Mouse (Mus musculus): ENCODE data around the gene Ntsr1. TPM values are rescaled to one million over a fixed set of nuclear protein-coding genes. Genes with fewer than 3 reads are reported as not detected.

Ntsr1 gene
- polyA plus RNA-seq, 1 experiment from 2014 or later = 0.05 TPM

DNA sequence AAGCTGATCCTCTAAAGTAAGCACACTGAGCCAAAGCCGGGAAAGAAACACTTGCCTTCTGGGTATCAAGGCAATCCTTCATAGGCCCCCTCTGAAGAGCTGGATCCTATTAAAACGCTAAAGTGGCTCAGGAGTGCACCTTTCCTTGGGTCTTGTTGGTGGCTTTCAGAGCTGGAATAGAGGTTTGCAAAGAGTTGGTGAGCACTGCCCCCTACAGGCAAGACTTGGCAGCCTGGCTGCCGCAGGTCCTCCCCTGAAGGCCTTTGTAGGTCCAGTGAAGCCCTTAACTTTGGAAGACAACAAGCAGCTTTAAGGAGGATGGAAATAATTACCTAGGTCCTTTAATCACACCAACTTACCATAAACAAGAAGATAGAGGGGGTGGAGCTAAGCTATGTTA lies 78.9 kb downstream of the Ntsr1 start:
- H3K9ac ChIP-seq (replicated peaks; ENCODE audit: low read depth) = no peak overlapping the region
- no peak overlapping the region for H3K27ac ChIP-seq (ENCODE audit: low read length)
- H3K4me2 ChIP-seq (replicated peaks; ENCODE audit: low read depth, low read length) = no peak overlapping the region
- 6% methylated on average over 3 of the region's 3 CpGs for WGBS
- ATAC-seq (no peak), DNase-seq (ENCODE audit: low spot score) (peak; percentile 83)
- H3K4me3 ChIP-seq (ENCODE audit: low read depth, low read length) = no peak overlapping the region
- H3K27me3 ChIP-seq (replicated peaks; ENCODE audit: insufficient read depth, low read length) = no peaks in the 10 kb centered on the region
- no peaks in the 10 kb centered on the region for H3K9me3 ChIP-seq (ENCODE audit: low read length)
- no peaks in the 10 kb centered on the region; the same call in 1 of the 2 replicates for H3K4me1 ChIP-seq (ENCODE audit: insufficient read depth, low read depth, low read length)
- no peaks in the 10 kb centered on the region for H3K36me3 ChIP-seq (ENCODE audit: insufficient read depth, low read length)
- TF ChIP-seq EP300 (IDR thresholded peaks at IDR 0.05) (no peak), CTCF (IDR thresholded peaks at IDR 0.05) (peak; percentile 94)

DNA sequence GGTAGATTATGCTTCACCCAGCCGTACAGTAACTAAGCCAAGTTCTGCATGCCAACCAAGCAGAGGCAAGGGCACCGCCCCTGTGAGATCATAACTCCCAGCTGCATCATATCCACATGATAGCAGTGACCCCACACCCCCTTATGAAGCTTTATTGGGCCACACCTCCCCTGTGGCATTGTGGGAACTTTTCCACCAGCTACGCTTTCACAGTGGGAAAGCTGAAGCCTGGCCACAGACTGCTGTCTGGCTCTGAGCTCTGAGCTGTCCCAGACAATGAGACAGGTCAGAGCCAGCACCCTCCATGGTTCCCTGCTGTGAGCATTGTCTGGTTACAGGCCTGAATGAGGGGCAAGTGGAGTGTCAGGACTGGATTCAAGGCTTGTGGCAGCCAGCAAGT lies 81.2 kb downstream of the Ntsr1 start, which contains the start of gene Mrgbp:
Mrgbp (plus strand) TSS at position 303 of the 400 bp plus-strand sequence.
- ATAC-seq = peak; percentile 23

DNA sequence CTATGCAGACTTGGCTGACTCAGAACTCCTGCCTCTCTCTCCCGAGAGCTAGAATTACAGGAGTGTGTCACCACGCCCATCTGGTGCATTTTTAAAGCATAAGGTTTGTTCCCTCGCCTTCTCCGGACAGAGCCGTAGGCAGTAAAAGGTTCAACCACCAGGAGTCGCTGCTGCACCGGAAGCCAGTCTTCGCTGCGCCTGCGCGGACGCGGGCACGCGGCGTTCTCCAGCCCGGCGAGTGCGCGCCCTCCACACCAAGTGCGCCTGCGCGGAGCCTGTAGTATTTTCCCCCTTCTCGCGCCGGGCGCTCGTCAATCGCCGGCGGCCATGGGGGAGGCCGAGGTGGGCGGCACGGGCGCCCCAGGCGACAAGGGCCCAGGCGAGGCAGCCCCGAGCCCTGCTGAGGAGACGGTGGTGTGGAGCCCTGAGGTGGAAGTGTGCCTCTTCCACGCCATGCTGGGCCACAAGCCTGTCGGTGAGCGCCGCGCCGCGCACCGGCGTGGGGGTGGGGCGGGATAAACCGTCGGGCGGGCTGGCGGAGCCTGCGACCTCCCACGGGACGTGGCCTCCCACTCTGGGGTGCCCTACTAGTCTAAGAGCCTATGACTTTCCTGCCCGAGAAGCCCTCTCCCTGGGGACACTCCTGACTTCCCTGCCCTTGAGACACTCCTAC lies 82.8 kb downstream of the Ntsr1 start:
- Histone ChIP-seq H3K27ac (ENCODE audit: low read length) (peak overlapping the region; percentile 57), H3K36me3 (ENCODE audit: insufficient read depth, low read length) (0 out of 2 replicates have a peak, but pooled peaks cover 4% of the 10 kb centered on the region), H3K9ac (replicated peaks; ENCODE audit: low read depth) (peak overlapping the region; percentile 88), H3K4me1 (ENCODE audit: insufficient read depth, low read depth, low read length) (no peaks in the 10 kb centered on the region; the same call in 1 of the 2 replicates), H3K9me3 (ENCODE audit: low read length) (no peaks in the 10 kb centered on the region), H3K4me3 (ENCODE audit: low read depth, low read length) (peak overlapping the region; percentile 85), H3K27me3 (replicated peaks; ENCODE audit: insufficient read depth, low read length) (no peaks in the 10 kb centered on the region), H3K4me2 (replicated peaks; ENCODE audit: low read depth, low read length) (peak overlapping the region; percentile 89)
- ATAC-seq (peak; percentile 91), DNase-seq (ENCODE audit: low spot score) (peak; percentile 97)
- TF ChIP-seq CTCF (IDR thresholded peaks at IDR 0.05) = peak; percentile 98
- TF ChIP-seq EP300 (IDR thresholded peaks at IDR 0.05) = no peak
- 3% methylated on average over 49 of the region's 57 CpGs for WGBS

More for the DNA sequence above, 81.2 kb downstream of the Ntsr1 start, which contains the start of gene Mrgbp:
- Histone ChIP-seq H3K9me3 (ENCODE audit: low read length) (no peaks in the 10 kb centered on the region), H3K9ac (replicated peaks; ENCODE audit: low read depth) (no peak within 1 kb of the TSS), H3K36me3 (ENCODE audit: insufficient read depth, low read length) (0 out of 2 replicates have a peak, but pooled peaks cover 4% of the 10 kb centered on the region), H3K4me2 (replicated peaks; ENCODE audit: low read depth, low read length) (no peak within 1 kb of the TSS), H3K4me1 (ENCODE audit: insufficient read depth, low read depth, low read length) (no peaks in the 10 kb centered on the region; the same call in 1 of the 2 replicates), H3K4me3 (ENCODE audit: low read depth, low read length) (no peak within 1 kb of the TSS), H3K27ac (ENCODE audit: low read length) (no peak within 1 kb of the TSS), H3K27me3 (replicated peaks; ENCODE audit: insufficient read depth, low read length) (no peaks in the 10 kb centered on the region)
- 65% methylated on average over 3 of the region's 3 CpGs for WGBS
- TF ChIP-seq CTCF (IDR thresholded peaks at IDR 0.05) (no peak), EP300 (IDR thresholded peaks at IDR 0.05) (no peak)
- DNase-seq (ENCODE audit: low spot score) = peak; percentile 56

DNA sequence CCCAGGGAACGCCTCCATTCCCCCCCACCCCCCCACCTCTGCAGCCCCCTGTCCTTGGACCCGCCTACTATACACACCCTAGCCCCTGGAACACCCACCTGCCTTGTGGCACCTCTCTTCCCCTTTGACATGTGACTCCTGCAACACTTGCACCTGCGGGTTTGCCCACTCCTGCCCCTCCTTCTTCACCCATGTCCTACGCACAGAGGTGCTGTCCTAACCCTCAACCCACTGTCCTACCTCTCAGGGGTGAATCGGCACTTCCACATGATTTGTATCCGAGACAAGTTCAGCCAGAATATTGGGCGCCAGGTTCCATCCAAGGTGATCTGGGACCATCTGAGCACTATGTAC lies 83.4 kb downstream of the Ntsr1 start:
- Histone ChIP-seq H3K9ac (replicated peaks; ENCODE audit: low read depth) (peak overlapping the region; percentile 88), H3K9me3 (ENCODE audit: low read length) (no peaks in the 10 kb centered on the region), H3K27me3 (replicated peaks; ENCODE audit: insufficient read depth, low read length) (no peaks in the 10 kb centered on the region), H3K27ac (ENCODE audit: low read length) (peak overlapping the region; percentile 57; the same call in 1 of the 2 replicates), H3K36me3 (ENCODE audit: insufficient read depth, low read length) (0 out of 2 replicates have a peak, but pooled peaks cover 4% of the 10 kb centered on the region), H3K4me1 (ENCODE audit: insufficient read depth, low read depth, low read length) (no peaks in the 10 kb centered on the region; the same call in 1 of the 2 replicates), H3K4me2 (replicated peaks; ENCODE audit: low read depth, low read length) (peak overlapping the region; percentile 89), H3K4me3 (ENCODE audit: low read depth, low read length) (peak overlapping the region; percentile 85)
- no peak; the same call in 1 of the 2 replicates for ATAC-seq
- TF ChIP-seq CTCF (IDR thresholded peaks at IDR 0.05) (no peak), EP300 (IDR thresholded peaks at IDR 0.05) (no peak)
- 22% methylated on average over 5 of the region's 7 CpGs for WGBS
- no peak for DNase-seq (ENCODE audit: low spot score)

DNA sequence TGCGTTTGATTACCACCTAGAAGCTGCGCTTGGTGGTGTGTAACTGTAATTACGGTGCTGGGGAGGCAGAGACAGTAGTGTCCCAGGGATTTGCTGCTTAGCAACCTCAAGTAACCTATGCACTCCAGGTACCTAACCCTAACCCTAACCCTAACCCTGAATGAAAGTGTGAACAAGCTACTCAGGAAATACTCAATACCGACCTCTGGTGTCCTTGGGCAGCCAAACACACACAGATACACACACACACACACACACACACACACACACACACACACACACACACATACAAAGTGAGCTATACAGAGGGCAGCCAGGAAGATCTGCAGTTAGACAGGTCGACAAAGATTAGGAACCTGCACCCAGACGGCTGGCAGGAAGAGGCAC lies 89.0 kb downstream of the Ntsr1 start:
- Histone ChIP-seq H3K4me3 (ENCODE audit: low read depth, low read length) (peak overlapping the region; percentile 95), H3K27ac (ENCODE audit: low read length) (peak overlapping the region; percentile 96), H3K4me2 (replicated peaks; ENCODE audit: low read depth, low read length) (peak overlapping the region; percentile 73), H3K4me1 (ENCODE audit: insufficient read depth, low read depth, low read length) (peaks cover 4% of the 10 kb centered on the region; the same call in 1 of the 2 replicates), H3K36me3 (ENCODE audit: insufficient read depth, low read length) (0 out of 2 replicates have a peak, but pooled peaks cover 19% of the 10 kb centered on the region), H3K27me3 (replicated peaks; ENCODE audit: insufficient read depth, low read length) (no peaks in the 10 kb centered on the region), H3K9ac (replicated peaks; ENCODE audit: low read depth) (peak overlapping the region; percentile 85), H3K9me3 (ENCODE audit: low read length) (no peaks in the 10 kb centered on the region)
- DNase-seq (ENCODE audit: low spot score) (no peak), ATAC-seq (peak; percentile 18; the same call in 1 of the 2 replicates)
- WGBS = 46% methylated on average over 6 of the region's 6 CpGs
- no peak for TF ChIP-seq EP300 (IDR thresholded peaks at IDR 0.05)
- peak; percentile 47 for TF ChIP-seq CTCF (IDR thresholded peaks at IDR 0.05)

DNA sequence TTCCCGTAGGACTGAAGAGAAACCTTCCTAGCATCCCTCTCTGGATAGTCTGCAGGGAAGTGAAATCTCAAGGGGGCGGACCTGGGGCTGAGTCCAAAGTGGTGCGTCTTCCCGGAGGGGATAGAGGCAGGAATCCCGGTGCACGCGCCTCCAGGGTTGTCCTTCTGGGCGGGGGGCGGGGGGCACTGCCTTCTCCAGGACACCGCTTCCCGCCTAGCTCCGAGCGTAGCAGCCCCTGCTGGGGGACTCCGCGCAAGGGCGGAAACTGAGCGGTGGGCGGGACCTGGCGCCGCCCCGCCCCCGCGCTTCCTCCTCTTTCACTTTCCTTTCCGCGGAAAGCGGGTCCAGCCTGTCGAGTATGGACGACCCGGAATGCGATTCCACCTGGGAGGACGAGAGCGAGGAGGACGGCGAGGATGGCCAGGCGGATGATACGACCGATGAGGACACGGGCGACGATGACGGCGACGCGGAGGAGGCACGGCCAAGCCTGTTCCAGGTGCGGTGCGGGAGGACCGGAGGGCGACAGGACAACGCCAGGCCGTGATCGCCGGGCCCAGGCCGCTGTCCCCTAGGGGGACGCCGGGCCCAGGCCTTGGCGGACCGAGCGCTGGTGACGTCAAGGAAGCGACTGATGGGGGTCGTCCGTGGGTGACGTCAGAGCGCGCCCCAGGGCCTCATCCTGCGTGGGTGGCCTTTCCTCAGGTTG lies 89.5 kb downstream of the Ntsr1 start, which contains the start of gene Ogfr:
Ogfr (plus strand) TSS at position 123 of the 709 bp plus-strand sequence.
- Histone ChIP-seq H3K27ac (ENCODE audit: low read length) (peak within 1 kb of the TSS; percentile 96), H3K4me3 (ENCODE audit: low read depth, low read length) (peak within 1 kb of the TSS; percentile 95), H3K4me2 (replicated peaks; ENCODE audit: low read depth, low read length) (peak within 1 kb of the TSS; percentile 73), H3K9ac (replicated peaks; ENCODE audit: low read depth) (peak within 1 kb of the TSS; percentile 85), H3K4me1 (ENCODE audit: insufficient read depth, low read depth, low read length) (peaks cover 4% of the 10 kb centered on the region; the same call in 1 of the 2 replicates), H3K9me3 (ENCODE audit: low read length) (no peaks in the 10 kb centered on the region), H3K27me3 (replicated peaks; ENCODE audit: insufficient read depth, low read length) (no peaks in the 10 kb centered on the region), H3K36me3 (ENCODE audit: insufficient read depth, low read length) (0 out of 2 replicates have a peak, but pooled peaks cover 24% of the 10 kb centered on the region)
- under 1% methylated on average over 61 of the region's 67 CpGs for WGBS
- TF ChIP-seq CTCF (IDR thresholded peaks at IDR 0.05) = peak; percentile 55
- no peak for TF ChIP-seq EP300 (IDR thresholded peaks at IDR 0.05)
- DNase-seq (ENCODE audit: low spot score) (peak; percentile 88), ATAC-seq (peak; percentile 94)

Other genes starting within 250 kb of the Ntsr1 start
- 418 and 453 TPM in 2 replicates for gene Rps21, start 242.6 kb upstream of the Ntsr1 start, polyA plus RNA-seq (2015; fragmentation: Nextera tagmentation; extraction: Ambion mirVana)
- gene Cables2, start 226.5 kb upstream of the Ntsr1 start, polyA plus RNA-seq (2015; fragmentation: Nextera tagmentation; extraction: Ambion mirVana) = 15.5 and 16.1 TPM in 2 replicates
- 0.20 and 0.46 TPM in 2 replicates for gene Rbbp8nl, start 210.1 kb upstream of the Ntsr1 start, polyA plus RNA-seq (2015; fragmentation: Nextera tagmentation; extraction: Ambion mirVana)
- gene Gata5, start 165.3 kb upstream of the Ntsr1 start, polyA plus RNA-seq (2015; fragmentation: Nextera tagmentation; extraction: Ambion mirVana) = 10.4 and 11.4 TPM in 2 replicates
- gene Slco4a1, start 43.7 kb upstream of the Ntsr1 start, polyA plus RNA-seq (2015; fragmentation: Nextera tagmentation; extraction: Ambion mirVana) = 0.20 and 0.21 TPM in 2 replicates
- 20.5 and 22.4 TPM in 2 replicates for gene Mrgbp, start 81.3 kb downstream of the Ntsr1 start, polyA plus RNA-seq (2015; fragmentation: Nextera tagmentation; extraction: Ambion mirVana)
- gene Ogfr, start 89.3 kb downstream of the Ntsr1 start, polyA plus RNA-seq (2015; fragmentation: Nextera tagmentation; extraction: Ambion mirVana) = 37.5 and 38.3 TPM in 2 replicates
- gene Col9a3, start 97.8 kb downstream of the Ntsr1 start, polyA plus RNA-seq (2015; fragmentation: Nextera tagmentation; extraction: Ambion mirVana) = 0.30 and 0.33 TPM in 2 replicates
- gene Tcfl5, start 142.7 kb downstream of the Ntsr1 start, polyA plus RNA-seq (2015; fragmentation: Nextera tagmentation; extraction: Ambion mirVana) = not detected in 2 replicates
- 14.9 and 16.3 TPM in 2 replicates for gene Dido1, start 210.0 kb downstream of the Ntsr1 start, polyA plus RNA-seq (2015; fragmentation: Nextera tagmentation; extraction: Ambion mirVana)
- 38.7 and 38.8 TPM in 2 replicates for gene Gid8, start 210.1 kb downstream of the Ntsr1 start, polyA plus RNA-seq (2015; fragmentation: Nextera tagmentation; extraction: Ambion mirVana)
- gene Slc17a9, start 225.3 kb downstream of the Ntsr1 start, polyA plus RNA-seq (2015; fragmentation: Nextera tagmentation; extraction: Ambion mirVana) = 1.4 and 1.7 TPM in 2 replicates